Mouse (Mus musculus) midbrain, embryonic 12.5 days (tissue): ENCODE data around the gene Lin9. TPM values are rescaled to one million over a fixed set of nuclear protein-coding genes. Genes with fewer than 3 reads are reported as not detected.
"Not testable (repeated sequence)": the region's sequence is repeated elsewhere in the genome, so short reads cannot be mapped to it uniquely, and the experiment has no call there.

Experiments
- ATAC-seq: fragments of 200-750 bp; cut with Nextera tagmentation; 2 replicates; pipeline ENCODE4 v1.8.0; 2017; ENCODE audit warnings: low read depth, moderate TSS enrichment, moderate library complexity; ENCODE audit not compliant: low FRiP score
- H3K27ac ChIP-seq: fragments of 300-500 bp; sonication (generic); replicated peaks from 2 replicates; pipeline ENCODE4 v1.5.1; 2016; ENCODE audit warnings: mild to moderate bottlenecking
- H3K27me3 ChIP-seq: fragments of 300-500 bp; sonication (generic); 2 replicates; pipeline ENCODE4 v1.6.1; 2016; ENCODE audit warnings: mild to moderate bottlenecking
- H3K36me3 ChIP-seq: fragments of 300-500 bp; sonication (generic); 2 replicates; pipeline ENCODE4 v1.6.1; 2016
- H3K4me1 ChIP-seq: fragments of 300-500 bp; sonication (generic); 2 replicates; pipeline ENCODE4 v1.6.1; 2016
- H3K4me2 ChIP-seq: fragments of 300-500 bp; sonication (generic); replicated peaks from 2 replicates; pipeline ENCODE4 v1.6.1; 2016; ENCODE audit warnings: mild to moderate bottlenecking, moderate library complexity
- H3K4me3 ChIP-seq: fragments of 300-500 bp; sonication (generic); 2 replicates; pipeline ENCODE4 v1.5.1; 2016; ENCODE audit warnings: mild to moderate bottlenecking
- H3K9ac ChIP-seq: fragments of 300-500 bp; sonication (generic); replicated peaks from 2 replicates; pipeline ENCODE4 v1.6.1; 2016; ENCODE audit warnings: mild to moderate bottlenecking, moderate library complexity
- H3K9me3 ChIP-seq: fragments of 300-500 bp; sonication (generic); 2 replicates; pipeline ENCODE4 v1.6.1; 2016; ENCODE audit warnings: mild to moderate bottlenecking
- WGBS: fragments of 180-500 bp; shearing (Covaris S2); methylation state at CpG from one replicate; pipeline ENCODE4 v1.1.7; 2016; 5-methylcytosine and 5-hydroxymethylcytosine counted together
- polyA plus RNA-seq: library from polyadenylated mRNA; unstranded; fragments of >200 nt; fragmentation: Nextera tagmentation; extraction: Ambion mirVana; gene quantifications from 2 replicates; pipeline ENCODE4 v1.2.1, GENCODE M21; 2016

The Lin9 gene
- polyA plus RNA-seq: 24.7 and 25.9 TPM in 2 replicates

DNA sequence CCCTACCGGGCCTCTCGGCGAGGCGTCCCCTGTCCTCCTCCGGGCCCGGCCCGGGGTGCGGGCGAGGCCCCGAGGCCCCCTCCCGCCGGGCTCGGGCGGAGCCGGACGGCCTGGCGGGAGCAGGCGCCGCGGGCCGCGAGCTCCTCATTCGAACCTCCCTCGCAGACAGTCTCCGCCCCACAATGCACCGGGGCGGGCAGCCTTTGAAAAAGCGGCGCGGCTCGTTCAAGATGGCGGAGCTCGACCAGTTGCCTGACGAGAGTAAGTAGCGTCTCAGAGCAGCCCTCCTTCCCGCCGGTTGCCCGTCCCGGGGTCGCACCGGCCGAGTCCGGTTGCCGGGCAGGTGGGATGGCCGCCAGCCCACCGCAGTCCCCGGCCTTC is at the start of gene Lin9:
TSS of gene Lin9 (plus strand) at position 14 of the 381 bp plus-strand sequence.
- Histone ChIP-seq H3K4me3 (peak within 1 kb of the TSS; percentile 97), H3K27ac (peak within 1 kb of the TSS; percentile 94), H3K36me3 (no peaks in the 10 kb centered on the region), H3K9ac (peak within 1 kb of the TSS; percentile 96), H3K9me3 (no peaks in the 10 kb centered on the region), H3K27me3 (no peaks in the 10 kb centered on the region), H3K4me1 (peaks cover 24% of the 10 kb centered on the region), H3K4me2 (peak within 1 kb of the TSS; percentile 88)
- peak; percentile 91 for ATAC-seq
- under 1% methylated on average over 36 of the region's 47 CpGs for WGBS

DNA sequence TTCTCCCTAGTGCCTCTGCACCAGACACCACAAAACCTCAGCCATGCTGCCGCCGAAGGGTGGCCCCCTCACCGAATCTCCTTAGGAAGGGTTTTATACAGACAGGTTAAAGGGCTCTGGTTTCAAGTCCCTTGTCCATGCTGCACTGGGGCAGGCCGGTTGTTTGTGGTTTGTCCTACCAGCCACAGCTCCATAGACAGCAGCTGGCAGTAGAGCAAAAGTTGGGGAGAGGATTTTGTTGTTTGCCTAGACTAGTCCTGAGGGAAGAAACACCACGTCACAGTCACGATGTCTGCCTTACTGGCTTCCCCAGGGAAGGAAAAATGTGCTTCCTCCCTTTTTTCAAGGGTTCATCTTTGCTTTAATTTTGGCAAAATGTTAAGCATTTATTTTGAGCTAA is 40.4 kb upstream of the Lin9 start:
- ATAC-seq: no peak
- Histone ChIP-seq H3K4me3 (no peak overlapping the region), H3K27ac (no peak overlapping the region), H3K4me2 (no peak overlapping the region), H3K9me3 (no peaks in the 10 kb centered on the region), H3K9ac (no peak overlapping the region), H3K36me3 (peaks cover 84% of the 10 kb centered on the region), H3K4me1 (no peaks in the 10 kb centered on the region), H3K27me3 (no peaks in the 10 kb centered on the region)
- 92% methylated on average over 6 of the region's 6 CpGs for WGBS

DNA sequence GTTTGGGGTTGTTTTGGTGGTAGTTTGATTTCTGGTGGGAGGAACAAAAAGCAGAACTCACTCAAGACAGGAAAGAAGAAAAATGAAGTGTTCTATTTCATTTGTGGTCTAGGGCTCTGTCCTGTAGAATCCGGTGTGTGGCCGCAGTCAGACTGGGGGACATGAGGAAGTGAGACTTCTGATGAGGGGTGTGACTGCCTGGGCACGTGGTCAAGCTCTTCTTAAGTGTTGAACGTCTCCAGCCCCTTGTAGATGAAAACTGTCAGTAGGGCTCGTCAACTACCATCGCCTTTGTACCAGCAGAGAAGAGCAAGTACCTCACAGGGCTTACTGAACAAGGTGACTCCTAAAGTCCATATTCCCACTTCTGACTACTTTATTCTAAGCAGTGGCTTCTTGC is 39.1 kb upstream of the Lin9 start:
- Histone ChIP-seq H3K9me3 (no peaks in the 10 kb centered on the region), H3K27ac (no peak overlapping the region), H3K27me3 (no peaks in the 10 kb centered on the region), H3K36me3 (peaks cover 72% of the 10 kb centered on the region), H3K4me1 (no peaks in the 10 kb centered on the region), H3K4me2 (no peak overlapping the region), H3K9ac (no peak overlapping the region), H3K4me3 (no peak overlapping the region)
- 94% methylated on average over 6 of the region's 6 CpGs for WGBS
- no peak for ATAC-seq

DNA sequence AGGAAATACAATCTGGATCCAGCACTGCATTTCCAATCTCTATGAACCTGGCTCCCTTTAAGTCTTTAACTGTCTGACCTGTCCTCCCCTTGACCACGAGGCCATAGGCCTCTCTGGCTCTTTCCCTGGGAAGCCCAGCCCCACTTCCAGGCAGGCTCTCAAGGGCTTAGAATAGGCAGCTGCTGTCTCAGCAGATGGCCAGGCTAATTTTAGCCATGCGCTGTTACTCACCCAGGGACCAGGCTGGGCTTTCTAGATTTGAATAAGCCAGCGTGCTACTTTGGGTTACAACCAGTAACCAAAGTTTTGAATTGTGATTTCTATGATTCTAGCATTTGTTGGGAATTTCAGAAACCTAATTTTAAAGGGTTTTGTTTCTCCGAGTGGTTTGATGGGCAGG is 36.4 kb upstream of the Lin9 start:
- H3K9ac ChIP-seq: no peak overlapping the region
- H3K4me2 ChIP-seq: no peak overlapping the region
- 76% methylated on average over 4 of the region's 4 CpGs for whole genome bisulfite sequencing
- H3K27ac ChIP-seq: no peak overlapping the region
- no peaks in the 10 kb centered on the region for H3K4me1 ChIP-seq
- no peak overlapping the region for H3K4me3 ChIP-seq
- no peaks in the 10 kb centered on the region for H3K9me3 ChIP-seq
- peaks cover 44% of the 10 kb centered on the region for H3K36me3 ChIP-seq
- no peak for ATAC-seq
- H3K27me3 ChIP-seq: no peaks in the 10 kb centered on the region

DNA sequence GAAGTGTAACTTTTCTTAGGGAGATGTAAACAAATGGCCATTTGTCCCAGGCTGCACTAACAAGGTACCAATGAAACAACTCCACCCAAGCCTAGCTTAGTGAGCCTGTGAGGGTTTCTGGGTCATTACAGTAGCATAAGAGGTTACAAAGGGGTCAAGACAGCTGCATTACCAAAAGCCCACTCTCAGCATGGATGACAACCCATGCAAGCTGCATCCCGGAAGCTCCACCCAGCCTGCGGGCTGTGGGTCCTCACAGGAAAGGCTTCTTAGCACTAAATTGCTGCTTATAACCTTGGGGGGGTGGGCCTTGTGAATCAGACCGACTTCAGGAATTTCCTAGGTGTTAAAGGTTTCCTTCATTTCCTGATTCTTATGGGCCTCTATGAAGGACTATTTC is 34.8 kb upstream of the Lin9 start:
- no peak overlapping the region for H3K4me3 ChIP-seq
- H3K27me3 ChIP-seq: no peaks in the 10 kb centered on the region
- WGBS: 85% methylated on average over 3 of the region's 3 CpGs
- no peak overlapping the region for H3K4me2 ChIP-seq
- H3K27ac ChIP-seq: no peak overlapping the region
- no peak overlapping the region for H3K9ac ChIP-seq
- ATAC-seq: no peak
- no peaks in the 10 kb centered on the region for H3K4me1 ChIP-seq
- H3K9me3 ChIP-seq: no peaks in the 10 kb centered on the region
- peaks cover 29% of the 10 kb centered on the region for H3K36me3 ChIP-seq

DNA sequence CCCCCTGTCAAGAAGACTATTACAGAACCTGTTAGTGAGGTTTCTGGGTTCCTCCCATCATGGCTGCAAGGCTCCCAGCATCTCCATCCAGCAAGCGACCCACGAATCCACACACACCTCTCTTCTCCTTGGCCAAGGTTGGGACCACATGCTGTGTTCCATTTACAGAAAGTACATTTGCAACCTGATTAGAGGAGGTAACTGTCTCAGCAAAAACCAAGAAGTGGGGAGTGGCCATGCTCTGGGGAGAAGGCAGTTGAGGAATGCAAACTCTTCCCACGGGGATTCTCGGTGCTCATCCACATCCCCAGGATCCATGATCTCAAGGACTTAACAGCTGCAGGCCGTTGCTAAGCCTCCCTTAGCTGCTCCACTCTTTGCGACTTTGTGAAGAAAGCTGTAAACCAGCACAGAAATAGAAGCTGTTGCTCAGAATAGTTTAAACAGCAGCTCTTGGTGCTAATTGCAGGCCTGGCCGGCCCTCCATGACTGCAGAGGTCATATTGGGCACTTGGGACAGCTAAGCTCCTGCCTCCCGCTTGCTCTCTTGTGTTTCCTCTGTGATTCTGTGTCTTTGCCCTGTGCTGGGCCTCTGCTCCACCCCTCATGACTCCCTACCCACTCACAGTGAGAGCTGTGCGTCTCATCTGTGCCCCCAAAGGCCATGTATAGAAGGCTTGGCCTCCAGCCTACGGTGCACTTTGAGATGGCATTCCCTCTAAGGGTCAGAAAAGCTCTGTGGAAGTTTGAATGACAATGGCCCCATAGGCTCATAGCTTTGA is 34.0 kb upstream of the Lin9 start:
- Histone ChIP-seq H3K4me2 (no peak overlapping the region), H3K9me3 (0 out of 2 replicates have a peak, but pooled peaks cover 2% of the 10 kb centered on the region), H3K4me3 (no peak overlapping the region), H3K27ac (no peak overlapping the region), H3K9ac (no peak overlapping the region), H3K27me3 (no peaks in the 10 kb centered on the region), H3K36me3 (peaks cover 20% of the 10 kb centered on the region), H3K4me1 (no peaks in the 10 kb centered on the region)
- WGBS: 83% methylated on average over 10 of the region's 10 CpGs
- ATAC-seq: no peak

DNA sequence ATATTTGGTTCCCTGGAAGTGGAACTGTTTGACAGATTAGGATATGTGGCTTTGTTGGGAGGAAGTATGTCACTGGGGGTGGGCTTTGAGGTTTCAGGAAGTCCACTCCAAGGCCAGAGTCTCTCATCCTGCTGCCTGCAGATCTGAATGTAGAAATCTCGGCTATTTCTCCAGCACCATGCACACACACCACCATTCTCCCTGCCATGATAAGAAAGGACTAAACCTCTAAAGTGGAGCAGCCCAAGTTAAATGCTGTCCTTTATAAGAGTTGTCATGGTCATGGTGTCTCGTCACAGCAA is 33.4 kb upstream of the Lin9 start:
- Histone ChIP-seq H3K9me3 (0 out of 2 replicates have a peak, but pooled peaks cover 2% of the 10 kb centered on the region), H3K27ac (no peak overlapping the region), H3K9ac (no peak overlapping the region), H3K4me2 (no peak overlapping the region), H3K4me1 (no peaks in the 10 kb centered on the region), H3K36me3 (peaks cover 16% of the 10 kb centered on the region), H3K27me3 (no peaks in the 10 kb centered on the region), H3K4me3 (no peak overlapping the region)
- 84% methylated on average over 2 of the region's 2 CpGs for WGBS
- ATAC-seq: no peak

DNA sequence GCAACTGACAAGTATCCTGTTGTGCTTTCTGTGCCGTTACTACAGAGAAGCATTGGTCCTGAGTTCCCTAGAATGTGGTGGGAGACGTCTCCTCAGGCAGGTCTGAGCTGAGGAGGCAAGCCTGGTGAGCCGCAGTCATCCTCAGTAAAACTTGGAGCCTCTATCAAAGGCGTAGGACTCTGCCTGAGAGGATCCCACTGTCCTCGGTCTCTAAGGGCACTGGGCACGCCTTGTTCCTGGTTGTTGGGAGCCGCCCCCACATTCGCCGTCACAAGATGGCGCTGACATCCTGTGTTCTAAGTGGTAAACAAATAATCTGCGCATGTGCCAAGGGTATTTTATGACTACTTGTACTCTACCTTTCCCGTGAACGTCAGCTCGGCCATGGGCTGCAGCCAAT is 29.1 kb upstream of the Lin9 start:
- 91% methylated on average over 11 of the region's 14 CpGs for WGBS
- not testable (repeated sequence) for H3K4me1 ChIP-seq, H3K9ac ChIP-seq, H3K9me3 ChIP-seq, H3K27me3 ChIP-seq, H3K27ac ChIP-seq, H3K4me3 ChIP-seq, H3K36me3 ChIP-seq, ATAC-seq, H3K4me2 ChIP-seq

DNA sequence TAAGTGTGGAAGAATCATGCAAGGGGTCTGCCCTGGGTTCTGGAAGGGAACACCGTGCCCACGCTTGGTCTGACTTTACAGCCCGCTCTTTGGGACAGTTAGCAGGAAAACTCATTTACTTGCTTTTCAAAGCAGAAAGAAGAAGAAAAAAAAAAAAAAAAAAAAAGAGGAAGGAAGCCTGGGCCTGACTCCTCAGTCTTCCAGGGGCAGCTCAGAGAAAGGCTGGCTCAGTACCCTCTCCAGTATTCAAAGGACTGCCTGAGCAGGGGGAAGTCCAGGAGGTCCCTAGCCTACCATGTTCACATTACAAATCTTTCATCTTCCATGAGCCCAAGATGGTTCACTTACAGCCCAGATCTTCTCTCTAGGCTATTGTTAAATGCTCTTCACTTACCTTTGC is 24.2 kb upstream of the Lin9 start:
- no peak overlapping the region for H3K4me3 ChIP-seq
- no peaks in the 10 kb centered on the region for H3K36me3 ChIP-seq
- no peak for ATAC-seq
- 96% methylated on average over 3 of the region's 3 CpGs for WGBS
- H3K9ac ChIP-seq: no peak overlapping the region
- no peak overlapping the region for H3K4me2 ChIP-seq
- H3K9me3 ChIP-seq: 0 out of 2 replicates have a peak, but pooled peaks cover 1% of the 10 kb centered on the region
- no peaks in the 10 kb centered on the region for H3K27me3 ChIP-seq
- H3K27ac ChIP-seq: no peak overlapping the region
- no peaks in the 10 kb centered on the region for H3K4me1 ChIP-seq

DNA sequence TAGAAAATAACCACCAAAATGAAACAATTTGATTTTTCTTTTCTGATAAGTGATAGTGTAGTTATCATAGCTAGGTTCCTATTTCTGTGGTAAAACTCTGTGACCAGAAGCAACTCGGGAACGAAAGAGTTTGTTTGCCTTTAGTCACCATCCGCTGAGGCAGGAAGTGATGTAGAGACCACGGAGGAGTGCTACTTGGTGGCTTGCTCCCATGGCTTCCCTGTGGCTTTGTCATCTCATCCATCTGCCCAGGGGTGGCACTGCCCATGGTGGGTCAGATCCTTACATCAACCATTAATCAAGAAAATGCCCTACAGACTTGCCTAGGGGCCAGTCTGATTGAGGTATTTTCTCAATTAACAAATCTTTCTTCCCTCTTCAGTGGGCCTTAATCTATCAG is 18.6 kb upstream of the Lin9 start:
- H3K36me3 ChIP-seq: no peaks in the 10 kb centered on the region
- H3K4me1 ChIP-seq: no peaks in the 10 kb centered on the region
- H3K4me2 ChIP-seq: no peak overlapping the region
- H3K4me3 ChIP-seq: no peak overlapping the region
- ATAC-seq: no peak
- H3K9me3 ChIP-seq: peaks cover 5% of the 10 kb centered on the region; the same call in 1 of the 2 replicates
- H3K9ac ChIP-seq: no peak overlapping the region
- no peak overlapping the region for H3K27ac ChIP-seq
- 91% methylated on average over 4 of the region's 4 CpGs for WGBS
- no peaks in the 10 kb centered on the region for H3K27me3 ChIP-seq

DNA sequence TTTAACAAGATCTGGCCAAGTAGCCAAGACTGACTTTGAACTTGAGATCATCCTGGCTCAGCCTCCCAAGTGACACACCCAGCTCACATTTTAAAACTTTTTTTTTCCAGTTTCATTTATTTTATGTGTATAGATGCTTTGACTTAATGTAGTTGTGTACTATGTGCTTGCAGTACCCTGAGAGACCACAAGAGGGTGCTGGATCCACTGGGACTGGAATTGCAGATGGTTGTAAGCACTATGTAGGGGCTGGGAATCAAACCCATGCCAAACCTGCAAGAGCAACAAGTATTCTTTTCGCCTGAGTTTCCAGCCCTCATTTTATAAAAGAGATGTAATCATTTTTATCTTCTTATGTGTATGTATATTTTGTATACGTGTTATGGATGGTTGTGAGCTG is 17.0 kb upstream of the Lin9 start:
- Histone ChIP-seq H3K9ac (no peak overlapping the region), H3K27me3 (no peaks in the 10 kb centered on the region), H3K4me1 (no peaks in the 10 kb centered on the region), H3K4me2 (no peak overlapping the region), H3K36me3 (no peaks in the 10 kb centered on the region), H3K27ac (no peak overlapping the region), H3K9me3 (peaks cover 5% of the 10 kb centered on the region; the same call in 1 of the 2 replicates), H3K4me3 (no peak overlapping the region)
- 93% methylated on average over 2 of the region's 2 CpGs for WGBS
- no peak for ATAC-seq

DNA sequence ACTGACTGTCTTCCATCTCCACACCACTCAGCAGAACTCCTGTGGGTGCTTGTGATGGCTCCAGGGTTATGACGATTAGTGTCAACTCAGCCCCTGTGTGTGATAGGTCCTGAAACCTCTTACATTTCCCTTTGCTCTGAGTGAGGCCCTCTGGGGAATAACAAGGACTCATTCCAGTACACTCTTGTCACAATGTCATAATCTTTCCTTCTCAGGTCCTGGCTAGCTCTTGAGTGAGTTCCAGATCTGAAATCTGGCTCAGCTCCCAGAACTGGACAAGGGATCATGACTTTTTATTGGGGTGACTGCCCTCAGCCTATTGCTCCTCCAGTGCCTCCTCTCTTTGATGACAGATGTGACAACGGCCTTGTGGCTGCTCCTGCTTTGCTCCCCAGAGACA is 14.8 kb upstream of the Lin9 start:
- no peak for ATAC-seq
- Histone ChIP-seq H3K4me2 (no peak overlapping the region), H3K36me3 (no peaks in the 10 kb centered on the region), H3K9me3 (peaks cover 5% of the 10 kb centered on the region; the same call in 1 of the 2 replicates), H3K27ac (no peak overlapping the region), H3K27me3 (no peaks in the 10 kb centered on the region), H3K4me3 (no peak overlapping the region), H3K4me1 (no peaks in the 10 kb centered on the region), H3K9ac (no peak overlapping the region)
- 87% methylated on average over 2 of the region's 2 CpGs for WGBS

DNA sequence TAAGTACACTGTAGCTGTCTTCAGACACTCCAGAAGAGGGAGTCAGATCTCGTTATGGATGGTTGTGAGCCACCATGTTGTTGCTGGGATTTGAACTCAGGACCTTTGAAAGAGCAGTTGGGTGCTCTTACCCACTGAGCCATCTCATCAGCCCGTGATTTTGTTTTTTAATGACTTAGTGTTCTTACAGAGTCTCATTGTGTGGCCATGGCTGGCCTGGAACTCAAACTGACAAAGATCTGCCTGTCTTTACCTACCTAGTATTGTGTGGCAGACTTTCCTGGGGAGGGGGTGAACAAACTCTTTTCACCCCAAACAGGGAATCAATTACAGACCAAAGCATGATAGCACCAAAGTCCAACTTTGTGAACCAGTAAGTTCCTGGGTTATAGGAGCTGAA is 3.2 kb upstream of the Lin9 start:
- not testable (repeated sequence) for H3K27ac ChIP-seq, ATAC-seq, H3K4me2 ChIP-seq, H3K36me3 ChIP-seq, H3K9ac ChIP-seq, H3K9me3 ChIP-seq, H3K27me3 ChIP-seq, H3K4me3 ChIP-seq
- 95% methylated on average over 2 of the region's 2 CpGs for WGBS
- peaks cover 20% of the 10 kb centered on the region for H3K4me1 ChIP-seq
